Comparison of ENCODE assay signal across 8 mouse cellular contexts in the genomic region with DNA sequence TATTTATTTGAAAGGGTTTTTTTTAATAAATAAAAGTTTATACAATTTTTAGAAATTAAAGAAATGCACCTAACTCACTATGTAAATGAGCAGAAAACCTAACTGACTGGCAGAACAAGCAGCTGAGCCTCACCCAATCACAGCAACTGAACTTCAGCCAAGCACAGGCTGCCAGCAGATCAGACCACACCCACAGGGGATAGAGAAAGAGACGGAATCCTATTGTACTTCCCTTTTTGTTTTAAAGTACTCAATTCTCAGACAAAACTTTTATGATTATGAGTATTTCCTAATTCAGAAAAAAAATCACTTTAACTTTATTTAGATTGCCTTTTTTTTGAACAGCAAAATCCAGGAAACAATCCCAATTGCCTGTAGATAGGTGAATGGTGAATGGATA. TPM values are rescaled to one million over a fixed set of nuclear protein-coding genes. Genes with fewer than 3 reads are reported as not detected.
A peak's percentile ranks its signal among the peaks of the same experiment; 100 is the strongest.
DNase-seq lines count a peak whose midpoint lies in the region; ATAC-seq and TF ChIP-seq lines count a peak whose summit lies in the region.

No protein-coding gene starts in this region.

- no peaks in the 10 kb centered on the region for H3K36me3 ChIP-seq in hindbrain, postnatal 0 days (ENCODE audit: insufficient read depth, low read length)
- 0 out of 2 replicates have a peak, but pooled peaks cover 2% of the 10 kb centered on the region for H3K36me3 ChIP-seq in hindbrain, embryonic 16.5 days (ENCODE audit: control insufficient read depth, insufficient read depth, low read length)
- peaks cover 9% of the 10 kb centered on the region; the same call in 1 of the 2 replicates for H3K36me3 ChIP-seq in lung, postnatal 0 days (ENCODE audit: insufficient read depth, low read length)

- H3K4me3 ChIP-seq in hindbrain, postnatal 0 days (ENCODE audit: low read length), result no peak overlapping the region
- no peak overlapping the region for H3K4me3 ChIP-seq in hindbrain, embryonic 16.5 days (ENCODE audit: low read length)
- H3K4me3 ChIP-seq in lung, postnatal 0 days (ENCODE audit: low read depth, low read length), result no peak overlapping the region

- TF ChIP-seq EP300 in lung, postnatal 0 days (IDR thresholded peaks at IDR 0.05), result no peak

- H3K9me3 ChIP-seq in hindbrain, postnatal 0 days (ENCODE audit: low read length), result no peaks in the 10 kb centered on the region
- 0 out of 2 replicates have a peak, but pooled peaks cover 1% of the 10 kb centered on the region for H3K9me3 ChIP-seq in hindbrain, embryonic 16.5 days (ENCODE audit: control insufficient read depth, low read length)
- no peaks in the 10 kb centered on the region for H3K9me3 ChIP-seq in lung, postnatal 0 days (ENCODE audit: low read length)

- no peaks in the 10 kb centered on the region for H3K27me3 ChIP-seq in hindbrain, postnatal 0 days (ENCODE audit: insufficient read depth, low read length)
- H3K27me3 ChIP-seq in hindbrain, embryonic 16.5 days (replicated peaks; ENCODE audit: control insufficient read depth, insufficient read depth, low read length), result no peaks in the 10 kb centered on the region
- H3K27me3 ChIP-seq in lung, postnatal 0 days (replicated peaks; ENCODE audit: insufficient read depth, low read length), result no peaks in the 10 kb centered on the region

- no peak overlapping the region for H3K27ac ChIP-seq in hindbrain, postnatal 0 days
- no peak overlapping the region for H3K27ac ChIP-seq in hindbrain, embryonic 16.5 days (ENCODE audit: low read depth, low read length)
- H3K27ac ChIP-seq in lung, postnatal 0 days (ENCODE audit: low read length), result no peak overlapping the region

- peaks cover 22% of the 10 kb centered on the region for H3K4me1 ChIP-seq in hindbrain, postnatal 0 days (ENCODE audit: insufficient read depth, low read length)
- H3K4me1 ChIP-seq in hindbrain, embryonic 16.5 days (ENCODE audit: control insufficient read depth, insufficient read depth, low read depth, low read length), result peaks cover 21% of the 10 kb centered on the region
- no peaks in the 10 kb centered on the region for H3K4me1 ChIP-seq in lung, postnatal 0 days (ENCODE audit: insufficient read depth, low read depth, low read length)

- no peak overlapping the region for H3K4me2 ChIP-seq in hindbrain, postnatal 0 days (ENCODE audit: low read depth, low read length)
- no peak overlapping the region for H3K4me2 ChIP-seq in hindbrain, embryonic 16.5 days (ENCODE audit: low read length)
- no peak overlapping the region for H3K4me2 ChIP-seq in lung, postnatal 0 days (replicated peaks; ENCODE audit: low read depth, low read length)

- 11% methylated on average over 1 of the region's 1 CpGs for WGBS in hindbrain, postnatal 0 days
- WGBS in hindbrain, embryonic 16.5 days, result 8% methylated on average over 1 of the region's 1 CpGs
- WGBS in lung, postnatal 0 days, result 11% methylated on average over 1 of the region's 1 CpGs

- DNase-seq in hindbrain, postnatal 0 days (ENCODE audit: low spot score), result peak; percentile 51
- DNase-seq in adrenal gland, postnatal 36 days, result peak; percentile 20 to 49
- DNase-seq in lung, postnatal 0 days (ENCODE audit: low spot score), result peak; percentile 61
- DNase-seq in MN1 (ENCODE audit: low spot score), result no peak
- DNase-seq in cerebellum, adult 9-11 months, result no peak
- DNase-seq in layer of hippocampus, postnatal 14 days (ENCODE audit: low spot score in 2 of 2), result no peak

- ATAC-seq in hindbrain, postnatal 0 days, result no peak
- ATAC-seq in hindbrain, embryonic 16.5 days, result no peak
- peak; percentile 70 for ATAC-seq in CD4-positive, CD25-positive, alpha-beta regulatory T cell, adult 4 months
- ATAC-seq in lung, postnatal 0 days, result no peak; the same call in 1 of the 2 replicates

- TF ChIP-seq CTCF in hindbrain, postnatal 0 days (IDR thresholded peaks at IDR 0.05; ENCODE audit: low read depth), result no peak
- no peak for TF ChIP-seq CTCF in lung, postnatal 0 days (IDR thresholded peaks at IDR 0.05)

- H3K9ac ChIP-seq in hindbrain, postnatal 0 days (replicated peaks; ENCODE audit: low read length), result no peak overlapping the region
- H3K9ac ChIP-seq in hindbrain, embryonic 16.5 days (ENCODE audit: low read depth, low read length), result no peak overlapping the region
- no peak overlapping the region for H3K9ac ChIP-seq in lung, postnatal 0 days (replicated peaks; ENCODE audit: low read depth)

RNA-seq across cellular contexts. Expression of gene Cdc42se2, which starts 29.5 kb away (rescaled TPM):
- 141 and 144 TPM in 2 replicates for total RNA-seq in hindbrain, postnatal 0 days (2014; rRNA removed)
- 139 TPM in 2 replicates for polyA plus RNA-seq in hindbrain, postnatal 0 days (2015; fragmentation: Nextera tagmentation; extraction: Ambion mirVana)
- polyA plus RNA-seq in hindbrain, embryonic 16.5 days (2015; fragmentation: Nextera tagmentation; extraction: Ambion mirVana), result 136 and 147 TPM in 2 replicates
- 100 to 1,000 TPM; 369 to 477 TPM for polyA plus RNA-seq in CD4-positive, CD25-positive, alpha-beta regulatory T cell, adult 4 months (2017; shearing (Covaris generic))
- total RNA-seq in adrenal gland, postnatal 36 days (2021), result 10 to 100 TPM; 20.5 to 24.5 TPM
- polyA plus RNA-seq in lung, postnatal 0 days (2015; fragmentation: Nextera tagmentation; extraction: Ambion mirVana), result 56.3 and 62.5 TPM in 2 replicates
- total RNA-seq in layer of hippocampus, postnatal 14 days (2021), result 100 to 1,000 TPM; 157 to 168 TPM

Comparison
In these comparisons a context has a peak if more than half of its experiments do, and no peak if none do; other contexts are left out.
1. DNase-seq: peak in hindbrain, postnatal 0 days (single experiment), adrenal gland, postnatal 36 days (2 of 2) and lung, postnatal 0 days (single experiment); none in MN1 (single experiment), cerebellum, adult 9-11 months (single experiment) and layer of hippocampus, postnatal 14 days (0 of 2).